Mouse (Mus musculus): Measurements from ENCODE around the gene Stk10. TPM values are rescaled to one million over a fixed set of nuclear protein-coding genes. Genes with fewer than 3 reads are reported as not detected.
"Not testable (repeated sequence)": the region's sequence is repeated elsewhere in the genome, so short reads cannot be mapped to it uniquely, and the experiment has no call there.

Stk10 gene
- polyA plus RNA-seq, 1 experiment from 2014 or later: 1.3 TPM

- Histone ChIP-seq H3K27me3 (no peaks in the 10 kb centered on the region), H3K9ac (no peak overlapping the region), H3K4me2 (no peak overlapping the region), H3K4me1 (no peaks in the 10 kb centered on the region), H3K27ac (no peak overlapping the region), H3K36me3 (ENCODE audit: poor library complexity, severe bottlenecking) (peaks cover 15% of the 10 kb centered on the region), H3K4me3 (no peak overlapping the region), H3K9me3 (replicated peaks) (no peaks in the 10 kb centered on the region)
- no peak for ATAC-seq
- 89% methylated on average over 7 of the region's 7 CpGs for WGBS
These were observed 27.9 kb upstream of the Stk10 start for GRCm38 (mm10) chr11:32505091-32505739.

- whole genome bisulfite sequencing: 75% methylated on average over 1 of the region's 1 CpGs
- no peak for ATAC-seq
These were observed 22.2 kb upstream of the Stk10 start for GRCm38 (mm10) chr11:32510930-32511329.

GRCm38 (mm10) chr11:32514853-32515252 lies 18.3 kb upstream of the Stk10 start:
- not testable (repeated sequence) for H3K4me3 ChIP-seq; H3K9ac ChIP-seq; H3K9me3 ChIP-seq (replicated peaks); H3K4me1 ChIP-seq; H3K27ac ChIP-seq; H3K27me3 ChIP-seq; H3K4me2 ChIP-seq; ATAC-seq
- 93% methylated on average over 4 of the region's 5 CpGs for WGBS
- peaks cover 24% of the 10 kb centered on the region for H3K36me3 ChIP-seq (ENCODE audit: poor library complexity, severe bottlenecking)

More at GRCm38 (mm10) chr11:32510930-32511329, 22.2 kb upstream of the Stk10 start:
- Histone ChIP-seq H3K27me3 (no peaks in the 10 kb centered on the region), H3K9me3 (replicated peaks) (no peaks in the 10 kb centered on the region), H3K27ac (no peak overlapping the region), H3K4me1 (no peaks in the 10 kb centered on the region), H3K36me3 (ENCODE audit: poor library complexity, severe bottlenecking) (peaks cover 6% of the 10 kb centered on the region), H3K4me3 (no peak overlapping the region), H3K9ac (no peak overlapping the region), H3K4me2 (no peak overlapping the region)

GRCm38 (mm10) chr11:32516091-32516490 lies 17.0 kb upstream of the Stk10 start:
- Histone ChIP-seq H3K4me1 (no peaks in the 10 kb centered on the region), H3K9me3 (replicated peaks) (no peaks in the 10 kb centered on the region), H3K4me3 (no peak overlapping the region), H3K27me3 (no peaks in the 10 kb centered on the region), H3K27ac (no peak overlapping the region), H3K4me2 (no peak overlapping the region), H3K9ac (no peak overlapping the region), H3K36me3 (ENCODE audit: poor library complexity, severe bottlenecking) (peaks cover 24% of the 10 kb centered on the region)
- ATAC-seq: no peak
- WGBS: 90% methylated on average over 12 of the region's 12 CpGs

- Histone ChIP-seq H3K9me3 (replicated peaks) (no peaks in the 10 kb centered on the region), H3K27me3 (no peaks in the 10 kb centered on the region), H3K9ac (no peak overlapping the region), H3K4me2 (no peak overlapping the region), H3K4me3 (no peak overlapping the region), H3K4me1 (no peaks in the 10 kb centered on the region), H3K27ac (peak overlapping the region; percentile 26; the same call in 1 of the 2 replicates), H3K36me3 (ENCODE audit: poor library complexity, severe bottlenecking) (peaks cover 24% of the 10 kb centered on the region)
- WGBS: 87% methylated on average over 8 of the region's 8 CpGs
- ATAC-seq: peak; percentile 62; the same call in 1 of the 2 replicates
These were observed 16.0 kb upstream of the Stk10 start for GRCm38 (mm10) chr11:32516916-32517712.

GRCm38 (mm10) chr11:32518770-32519169 lies 14.3 kb upstream of the Stk10 start:
- Histone ChIP-seq H3K4me3 (no peak overlapping the region), H3K36me3 (ENCODE audit: poor library complexity, severe bottlenecking) (peaks cover 24% of the 10 kb centered on the region), H3K9ac (no peak overlapping the region), H3K9me3 (replicated peaks) (no peaks in the 10 kb centered on the region), H3K4me2 (no peak overlapping the region), H3K4me1 (no peaks in the 10 kb centered on the region), H3K27ac (no peak overlapping the region), H3K27me3 (no peaks in the 10 kb centered on the region)
- ATAC-seq: no peak
- WGBS: 91% methylated on average over 4 of the region's 4 CpGs

GRCm38 (mm10) chr11:32519354-32519753 lies 13.8 kb upstream of the Stk10 start:
- Histone ChIP-seq H3K9ac (no peak overlapping the region), H3K27ac (no peak overlapping the region), H3K27me3 (no peaks in the 10 kb centered on the region), H3K4me2 (no peak overlapping the region), H3K9me3 (replicated peaks) (no peaks in the 10 kb centered on the region), H3K4me3 (no peak overlapping the region), H3K4me1 (no peaks in the 10 kb centered on the region), H3K36me3 (ENCODE audit: poor library complexity, severe bottlenecking) (peaks cover 26% of the 10 kb centered on the region)
- ATAC-seq: no peak
- WGBS: 91% methylated on average over 1 of the region's 1 CpGs

GRCm38 (mm10) chr11:32521246-32521645 lies 11.9 kb upstream of the Stk10 start:
- H3K27ac ChIP-seq: no peak overlapping the region
- ATAC-seq: no peak
- H3K9ac ChIP-seq: no peak overlapping the region
- H3K27me3 ChIP-seq: no peaks in the 10 kb centered on the region
- no peaks in the 10 kb centered on the region for H3K4me1 ChIP-seq
- 91% methylated on average over 2 of the region's 2 CpGs for WGBS
- no peak overlapping the region for H3K4me2 ChIP-seq
- no peak overlapping the region for H3K4me3 ChIP-seq
- no peaks in the 10 kb centered on the region for H3K9me3 ChIP-seq (replicated peaks)
- H3K36me3 ChIP-seq (ENCODE audit: poor library complexity, severe bottlenecking): peaks cover 31% of the 10 kb centered on the region

- Histone ChIP-seq H3K27ac (no peak overlapping the region), H3K9ac (no peak overlapping the region), H3K27me3 (no peaks in the 10 kb centered on the region), H3K4me3 (no peak overlapping the region), H3K36me3 (ENCODE audit: poor library complexity, severe bottlenecking) (peaks cover 24% of the 10 kb centered on the region), H3K4me2 (no peak overlapping the region), H3K4me1 (no peaks in the 10 kb centered on the region), H3K9me3 (replicated peaks) (no peaks in the 10 kb centered on the region)
- ATAC-seq: no peak
- WGBS: 85% methylated on average over 11 of the region's 11 CpGs
These were observed 8.8 kb upstream of the Stk10 start for GRCm38 (mm10) chr11:32524122-32524920.

GRCm38 (mm10) chr11:32527006-32527405 lies 6.1 kb upstream of the Stk10 start:
- Histone ChIP-seq H3K4me3 (no peak overlapping the region), H3K27me3 (peaks cover 15% of the 10 kb centered on the region), H3K4me1 (peaks cover under 1% of the 10 kb centered on the region; the same call in 1 of the 2 replicates), H3K36me3 (ENCODE audit: poor library complexity, severe bottlenecking) (peaks cover 18% of the 10 kb centered on the region), H3K9me3 (replicated peaks) (no peaks in the 10 kb centered on the region), H3K9ac (no peak overlapping the region), H3K4me2 (no peak overlapping the region), H3K27ac (no peak overlapping the region)
- no peak for ATAC-seq
- WGBS: 91% methylated on average over 4 of the region's 4 CpGs

GRCm38 (mm10) chr11:32530151-32530550 lies 3.0 kb upstream of the Stk10 start:
- Histone ChIP-seq H3K36me3 (ENCODE audit: poor library complexity, severe bottlenecking) (peaks cover 11% of the 10 kb centered on the region; the same call in 1 of the 2 replicates), H3K4me3 (no peak overlapping the region), H3K27ac (no peak overlapping the region), H3K9ac (no peak overlapping the region), H3K27me3 (peaks cover 36% of the 10 kb centered on the region), H3K4me1 (peaks cover 17% of the 10 kb centered on the region), H3K4me2 (no peak overlapping the region), H3K9me3 (replicated peaks) (no peaks in the 10 kb centered on the region)
- WGBS: 57% methylated on average over 1 of the region's 1 CpGs
- ATAC-seq: no peak
